Mouse (Mus musculus) ES-Bruce4 (cell line): Measurements from ENCODE around the gene Cux2. TPM values are rescaled to one million over a fixed set of nuclear protein-coding genes. Genes with fewer than 3 reads are reported as not detected.

Experiments used
- H3K27ac ChIP-seq: 2 replicates; pipeline ENCODE4 v1.5.1; 2012; ENCODE audit warnings: low read length, inconsistent platforms; ENCODE audit not compliant: insufficient read depth
- H3K27me3 ChIP-seq: 2 replicates; pipeline ENCODE4 v1.6.1; 2012; ENCODE audit warnings: mild to moderate bottlenecking, low read length, inconsistent platforms; ENCODE audit not compliant: control insufficient read depth, poor library complexity, insufficient read depth, severe bottlenecking
- H3K36me3 ChIP-seq: 2 replicates; pipeline ENCODE4 v1.6.1; 2012; ENCODE audit warnings: inconsistent platforms, mild to moderate bottlenecking, low read length, moderate library complexity; ENCODE audit not compliant: control insufficient read depth, poor library complexity, insufficient read depth, severe bottlenecking
- H3K4me1 ChIP-seq: one replicate; pipeline ENCODE4 v1.8.1; 2011; ENCODE audit warnings: low read length; ENCODE audit not compliant: control insufficient read depth, insufficient read depth
- H3K4me3 ChIP-seq: 2 replicates; pipeline ENCODE4 v1.5.1; 2011; ENCODE audit warnings: low read depth, mild to moderate bottlenecking, low read length
- H3K9ac ChIP-seq: 2 replicates; pipeline ENCODE4 v1.6.1; 2012; ENCODE audit warnings: low read depth, mild to moderate bottlenecking, inconsistent platforms; ENCODE audit not compliant: poor library complexity, severe bottlenecking
- H3K9me3 ChIP-seq: replicated peaks from 2 replicates; pipeline ENCODE4 v1.6.1; 2012; ENCODE audit warnings: mild to moderate bottlenecking, low read length, inconsistent platforms; ENCODE audit not compliant: control insufficient read depth, poor library complexity, insufficient read depth, severe bottlenecking
- CTCF ChIP-seq: IDR thresholded peaks from one replicate; pipeline ENCODE4 v1.8.1; 2011; ENCODE audit warnings: low read depth, low read length
- EP300 ChIP-seq: IDR thresholded peaks from 2 replicates; pipeline ENCODE4 v1.6.1; 2011; ENCODE audit warnings: low read depth, low read length; ENCODE audit not compliant: insufficient read depth
- POLR2A ChIP-seq: IDR thresholded peaks from one replicate; pipeline ENCODE4 v1.8.1; 2011; ENCODE audit warnings: low read length; ENCODE audit not compliant: insufficient read depth
- polyA plus RNA-seq: library from polyadenylated mRNA; stranded (reverse); fragments of >200 nt; gene quantifications from 2 replicates; pipeline ENCODE4 v1.2.4, GENCODE M21; 2011; ENCODE audit warnings: low read depth; ENCODE audit not compliant: missing spikeins, insufficient read depth, insufficient read length

Gene Cux2
- polyA plus RNA-seq, 1 experiment, result 3.6 TPM

DNA sequence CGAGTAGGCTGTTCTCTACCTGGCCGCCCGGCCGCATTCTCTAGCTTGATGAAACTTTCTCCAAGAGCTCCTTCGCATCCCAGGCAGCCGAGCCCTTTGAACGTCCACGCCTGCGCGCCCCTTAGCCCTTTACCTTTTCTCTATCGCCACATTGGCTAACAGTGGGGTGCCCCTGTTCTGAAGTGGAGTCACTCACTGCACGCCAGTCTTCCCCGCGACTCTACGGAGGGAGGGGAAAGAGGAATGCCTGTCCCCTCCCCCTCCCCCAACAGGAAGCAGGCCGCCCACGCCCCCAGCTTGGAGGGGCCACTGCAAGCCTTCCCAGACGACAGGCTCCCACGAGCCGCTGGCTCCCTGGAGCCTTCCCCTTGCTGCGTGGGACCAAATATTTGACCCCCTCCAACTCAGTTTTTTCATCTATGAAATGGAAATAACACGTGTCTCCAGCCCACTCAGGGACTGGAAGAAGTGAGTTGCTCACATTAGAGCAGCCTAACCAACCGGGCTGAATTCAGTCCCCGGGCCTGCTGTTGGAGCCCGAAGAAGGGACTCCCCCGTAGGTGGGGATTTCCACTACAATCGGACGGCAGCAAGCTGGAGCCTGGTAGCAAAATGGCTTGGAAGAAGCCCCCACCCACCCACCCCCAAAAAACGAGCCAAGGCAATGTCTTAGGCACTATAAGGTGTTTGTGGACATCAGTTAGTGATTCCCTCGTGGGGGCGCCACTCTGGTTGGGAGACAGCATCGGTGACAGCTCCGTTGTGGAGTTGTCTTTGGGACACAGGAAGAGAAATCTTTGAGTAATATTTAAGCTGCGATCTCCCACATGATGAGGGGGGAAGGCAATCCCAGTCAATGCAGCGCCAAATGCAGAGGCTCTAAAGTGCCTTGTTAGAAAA lies 212.2 kb downstream of the Cux2 start, which contains the start of gene Sh2b3:
Sh2b3 (minus strand) TSS at position 206 of the 900 bp plus-strand sequence.
- Histone ChIP-seq H3K27me3 (no peaks in the 10 kb centered on the region), H3K9me3 (no peaks in the 10 kb centered on the region), H3K9ac (peak within 1 kb of the TSS; percentile 94), H3K36me3 (no peaks in the 10 kb centered on the region), H3K27ac (no peak within 1 kb of the TSS; the same call in 1 of the 2 replicates), H3K4me1 (peaks cover 11% of the 10 kb centered on the region), H3K4me3 (peak within 1 kb of the TSS; percentile 85)
- no peak for TF ChIP-seq POLR2A
- no peak for TF ChIP-seq CTCF
- peak; percentile 50; the same call in 1 of the 2 replicates for TF ChIP-seq EP300

- no peak overlapping the region; the same call in 1 of the 2 replicates for H3K27ac ChIP-seq
- no peaks in the 10 kb centered on the region for H3K36me3 ChIP-seq
- no peaks in the 10 kb centered on the region for H3K27me3 ChIP-seq
- H3K9ac ChIP-seq, result peak overlapping the region; percentile 94
- TF ChIP-seq EP300 (no peak), POLR2A (no peak), CTCF (no peak)
- peaks cover 11% of the 10 kb centered on the region for H3K4me1 ChIP-seq
- H3K9me3 ChIP-seq, result no peaks in the 10 kb centered on the region
- peak overlapping the region; percentile 85 for H3K4me3 ChIP-seq
Measured at GRCm38 (mm10) chr5:121836692-121837415, 213.0 kb downstream of the Cux2 start.

GRCm38 (mm10) chr5:121835949-121836691 lies 213.8 kb downstream of the Cux2 start:
- Histone ChIP-seq H3K9me3 (no peaks in the 10 kb centered on the region), H3K4me3 (peak overlapping the region; percentile 85), H3K27me3 (no peaks in the 10 kb centered on the region), H3K36me3 (no peaks in the 10 kb centered on the region), H3K9ac (peak overlapping the region; percentile 94), H3K27ac (no peak overlapping the region), H3K4me1 (peaks cover 11% of the 10 kb centered on the region)
- no peak for TF ChIP-seq EP300
- TF ChIP-seq POLR2A, result no peak
- no peak for TF ChIP-seq CTCF

DNA sequence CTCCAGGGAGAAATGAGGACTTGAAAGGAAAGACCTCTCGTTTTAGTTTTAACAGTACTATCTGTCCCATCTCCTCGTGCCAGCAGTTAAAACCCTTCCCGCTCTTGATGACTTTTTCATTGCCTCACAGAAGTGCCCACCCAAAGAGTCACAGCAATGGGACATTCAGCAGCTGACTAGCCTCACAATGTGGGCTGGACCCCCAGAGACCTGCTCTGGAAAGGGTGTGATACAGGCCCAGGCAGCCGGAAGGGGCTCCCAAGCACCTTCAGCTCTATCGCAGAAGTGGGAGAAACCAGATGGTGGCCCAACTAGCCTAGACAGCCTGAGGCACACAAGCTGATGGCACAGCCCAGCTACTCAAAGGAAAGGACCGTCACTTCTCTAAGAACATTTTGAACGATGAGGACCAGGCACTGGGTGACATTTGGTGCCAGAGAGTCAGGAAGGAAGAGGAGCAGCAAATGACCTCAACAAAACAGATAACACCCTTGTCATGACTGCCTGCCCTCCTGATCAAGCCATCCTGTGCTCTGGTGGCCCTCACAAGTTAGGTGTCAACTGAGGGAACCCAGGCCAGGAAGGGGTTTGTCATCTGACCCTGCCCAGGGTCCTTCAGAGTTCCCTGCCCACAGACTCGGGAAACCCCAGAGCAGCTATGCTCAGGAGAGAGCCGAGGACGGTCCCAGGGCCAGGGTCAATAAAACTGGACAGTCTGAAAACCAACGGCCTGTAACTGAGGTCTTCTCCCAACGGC lies 214.7 kb downstream of the Cux2 start:
- Histone ChIP-seq H3K4me1 (peaks cover 11% of the 10 kb centered on the region), H3K9ac (peak overlapping the region; percentile 94; the same call in 1 of the 2 replicates), H3K4me3 (peak overlapping the region; percentile 51; the same call in 1 of the 2 replicates), H3K27ac (no peak overlapping the region), H3K9me3 (no peaks in the 10 kb centered on the region), H3K27me3 (no peaks in the 10 kb centered on the region), H3K36me3 (no peaks in the 10 kb centered on the region)
- no peak for TF ChIP-seq EP300
- TF ChIP-seq CTCF, result no peak
- no peak for TF ChIP-seq POLR2A

DNA sequence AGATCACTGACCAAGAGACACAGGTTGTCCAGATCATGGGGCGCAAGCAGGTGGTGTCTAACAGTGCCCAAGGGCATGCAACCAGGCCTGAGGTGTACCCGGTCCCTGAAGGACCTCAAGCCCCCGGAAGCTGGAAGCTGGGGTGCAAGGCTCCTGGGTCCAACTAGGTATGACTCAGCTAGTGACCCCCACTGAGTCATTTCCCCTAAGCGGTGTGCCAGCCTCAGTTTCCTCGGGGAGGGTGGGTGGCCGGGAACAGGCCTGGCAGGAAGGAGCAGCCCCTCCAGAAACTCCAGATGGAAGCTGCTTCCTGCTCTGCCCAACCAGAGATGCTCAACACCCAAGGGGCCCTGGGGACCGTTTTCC lies 215.7 kb downstream of the Cux2 start:
- no peak overlapping the region for H3K27ac ChIP-seq

More for the DNA sequence above, 215.7 kb downstream of the Cux2 start:
- no peaks in the 10 kb centered on the region for H3K36me3 ChIP-seq
- H3K9ac ChIP-seq, result no peak overlapping the region
- no peaks in the 10 kb centered on the region for H3K27me3 ChIP-seq
- H3K4me1 ChIP-seq, result peaks cover 11% of the 10 kb centered on the region
- TF ChIP-seq POLR2A (no peak), CTCF (no peak), EP300 (no peak)
- H3K4me3 ChIP-seq, result no peak overlapping the region
- no peaks in the 10 kb centered on the region for H3K9me3 ChIP-seq
